Mouse (Mus musculus) ovary, postnatal 14 days (tissue): ENCODE data around the gene Slc35f4.

ENCODE experiments used
- DNase-seq: peaks from one replicate; pipeline ENCODE4 v3.0.0; 2022; ENCODE audit warnings: low spot score

Slc35f4 gene

DNA sequence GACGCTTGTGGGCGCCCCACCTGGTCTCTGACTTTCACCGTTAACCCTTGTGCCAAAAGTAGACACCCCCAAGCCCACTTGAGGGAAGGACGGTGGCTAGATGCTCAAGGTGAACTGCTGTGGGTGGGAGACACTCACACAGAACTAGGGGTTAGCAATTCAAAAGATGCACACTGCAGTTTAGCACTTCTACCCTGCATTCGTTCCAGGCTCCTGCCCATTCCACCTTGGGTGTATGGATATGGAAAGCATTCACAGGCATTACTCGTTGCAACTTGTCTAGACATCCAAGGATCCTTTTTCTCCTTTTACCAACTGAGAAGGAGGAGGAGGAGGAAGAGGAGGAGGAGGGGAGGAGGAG is at the start of gene Slc35f4:
Gene Slc35f4 (minus strand): TSS at position 116 of the 361 bp plus-strand sequence.
- DNase-seq = no peak

DNA sequence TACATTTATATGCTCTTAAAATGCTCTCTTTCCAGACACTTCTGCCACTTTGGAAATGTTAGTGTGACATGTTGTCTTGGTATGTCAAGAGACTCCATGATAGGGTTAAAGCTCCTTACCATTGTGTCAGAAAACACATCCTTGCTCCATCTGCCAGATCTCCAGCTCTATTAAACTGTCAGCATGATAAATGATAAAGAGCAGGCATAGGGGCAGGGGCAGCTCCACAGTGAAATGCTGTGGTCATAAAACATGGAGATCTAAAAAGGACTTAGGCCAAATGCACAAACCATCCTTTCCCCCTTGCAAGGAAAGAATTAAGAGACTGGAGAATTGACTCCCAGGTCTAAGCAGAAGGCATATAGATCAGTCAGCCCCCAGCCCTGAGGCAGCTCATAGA is 42.5 kb upstream of the Slc35f4 start:
- no peak for DNase-seq

DNA sequence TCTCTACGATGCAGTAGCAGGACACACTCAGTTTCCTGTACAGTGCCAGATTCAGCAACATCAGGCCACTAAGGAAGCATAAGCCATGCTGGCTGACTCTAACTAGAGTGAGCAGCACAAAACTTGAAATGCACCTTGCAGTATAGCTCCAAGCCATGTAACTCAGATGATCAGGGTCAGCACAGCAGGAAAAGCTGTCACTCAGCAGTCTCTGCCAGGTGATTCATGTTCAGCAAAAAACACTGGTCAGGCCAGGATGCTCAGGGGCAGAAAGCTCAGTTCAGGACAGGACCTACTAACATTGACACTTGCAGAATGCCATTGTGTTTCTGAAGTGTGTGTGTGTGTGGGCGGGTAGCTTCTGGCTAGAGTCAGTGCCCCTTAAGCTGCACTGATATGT is 34.9 kb upstream of the Slc35f4 start:
- DNase-seq = no peak

DNA sequence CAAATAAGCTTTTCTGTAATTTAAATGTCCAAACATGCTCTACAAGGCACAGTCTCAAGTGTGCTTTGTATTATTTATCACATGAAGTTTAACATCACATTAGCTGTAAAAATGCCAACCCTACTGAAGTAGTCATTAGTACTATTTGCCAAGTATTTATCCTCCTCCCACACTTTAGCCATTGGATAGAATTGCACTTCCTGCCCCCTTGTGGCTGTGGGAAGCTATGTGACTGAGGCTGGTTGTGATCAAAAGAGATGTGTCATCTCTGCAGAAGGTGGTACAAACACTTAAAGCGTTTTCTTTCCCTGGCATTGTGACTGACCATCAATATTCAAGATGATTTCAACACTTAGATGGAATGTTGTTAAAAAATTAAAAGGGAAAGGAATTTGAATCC is 14.3 kb upstream of the Slc35f4 start:
- peak; percentile 3 for DNase-seq

DNA sequence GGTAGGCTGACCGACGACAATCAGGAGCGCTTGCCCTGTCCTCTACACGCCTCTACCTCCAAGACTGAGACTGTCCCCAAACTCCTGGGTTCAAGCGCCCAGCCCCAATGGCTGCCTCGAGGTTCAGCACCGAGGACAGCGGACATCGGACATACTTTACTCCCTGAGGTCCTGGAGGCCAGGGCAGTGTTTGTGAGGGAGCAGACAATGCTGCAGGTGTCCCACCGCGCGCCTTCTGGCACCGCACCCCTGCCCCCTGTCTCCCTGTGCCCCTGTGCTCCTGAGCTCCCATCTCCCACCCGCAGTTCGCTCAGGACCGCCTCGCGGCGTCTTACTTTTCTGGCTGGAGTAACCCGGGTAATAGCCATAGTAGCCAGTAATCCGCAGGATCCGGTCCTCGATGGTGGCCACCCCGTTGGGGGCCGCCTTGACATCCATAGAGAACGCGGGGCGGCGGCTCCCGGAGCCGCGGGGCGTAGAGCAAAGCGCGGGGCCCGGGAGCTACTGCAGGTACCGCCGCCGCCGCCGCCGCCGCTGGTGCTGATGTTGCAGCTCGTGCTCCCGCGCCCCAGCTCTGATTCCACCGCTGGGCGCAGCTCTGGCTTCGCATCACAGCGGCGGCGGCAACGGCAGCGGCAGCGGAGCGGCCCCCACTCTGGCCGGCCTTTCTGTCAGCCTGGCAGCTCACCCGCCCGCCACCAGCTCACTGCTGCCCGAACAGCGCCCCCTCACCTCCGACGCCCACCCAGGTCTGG is 493 bp downstream of the Slc35f4 start:
- peak; percentile 55 for DNase-seq

DNA sequence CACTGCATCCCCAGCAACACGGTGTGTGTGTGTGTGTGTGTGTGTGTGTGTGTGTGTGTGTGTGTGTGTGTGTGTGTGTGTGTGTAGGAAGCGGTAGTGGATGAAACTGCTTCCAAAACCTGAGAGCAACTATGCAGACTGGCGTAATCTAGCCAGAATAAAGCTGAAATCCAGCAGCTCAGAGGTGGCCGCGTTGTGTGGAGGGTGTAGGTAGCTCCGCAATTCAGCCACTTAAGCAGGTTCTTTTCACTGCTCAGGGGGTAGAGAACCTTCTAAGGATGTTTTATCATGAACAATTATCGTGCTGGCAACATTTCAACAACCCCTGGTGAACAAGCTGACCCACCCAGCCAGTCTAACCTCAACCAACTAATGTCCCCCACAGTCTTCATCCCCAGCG is 1.2 kb downstream of the Slc35f4 start:
- no peak for DNase-seq

DNA sequence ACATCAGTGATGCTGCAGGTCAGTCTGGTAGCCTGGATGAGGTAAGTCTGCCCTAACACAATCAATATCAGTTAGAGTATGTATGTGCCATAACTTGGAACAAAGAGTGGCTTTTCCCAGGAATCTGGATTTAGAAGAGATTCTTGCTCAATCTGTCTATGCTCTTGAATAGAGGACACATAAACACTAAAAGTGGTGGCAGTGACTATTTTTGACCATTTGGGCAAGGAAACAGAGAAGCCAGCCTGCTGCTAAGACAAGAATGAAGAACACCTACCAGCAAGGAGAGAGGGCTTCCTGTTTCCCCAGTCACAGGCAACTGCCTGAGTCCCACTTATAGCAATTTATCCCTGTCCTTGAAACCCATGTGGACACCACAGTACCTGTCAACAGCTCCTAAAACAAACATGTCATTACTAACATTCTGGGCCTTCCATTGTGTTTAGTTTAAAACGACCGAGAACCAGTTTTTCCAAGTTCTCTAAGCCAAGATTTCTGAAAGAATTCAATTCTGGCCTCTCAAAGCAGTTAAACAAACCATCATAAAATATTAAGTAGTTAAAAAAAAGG is 10.7 kb downstream of the Slc35f4 start:
- no peak for DNase-seq

DNA sequence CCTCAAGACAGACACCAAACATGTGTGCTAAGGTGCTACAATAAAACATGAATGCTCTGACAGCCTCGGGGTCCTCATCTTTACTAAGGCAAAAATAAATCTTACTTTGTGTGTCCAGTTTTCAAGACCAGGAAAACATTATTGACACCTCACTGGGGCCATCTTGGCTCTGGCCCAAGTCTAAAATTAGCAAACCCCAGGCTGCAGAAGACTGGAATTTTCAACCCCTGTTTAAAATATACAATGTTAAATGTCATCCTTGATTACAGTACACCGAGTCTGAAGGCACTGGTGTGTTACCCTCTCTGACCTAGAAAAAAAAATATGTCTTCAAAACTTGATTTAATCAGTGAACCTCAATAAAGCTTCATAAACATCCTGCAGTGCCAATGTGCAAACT is 11.7 kb downstream of the Slc35f4 start:
- no peak for DNase-seq

DNA sequence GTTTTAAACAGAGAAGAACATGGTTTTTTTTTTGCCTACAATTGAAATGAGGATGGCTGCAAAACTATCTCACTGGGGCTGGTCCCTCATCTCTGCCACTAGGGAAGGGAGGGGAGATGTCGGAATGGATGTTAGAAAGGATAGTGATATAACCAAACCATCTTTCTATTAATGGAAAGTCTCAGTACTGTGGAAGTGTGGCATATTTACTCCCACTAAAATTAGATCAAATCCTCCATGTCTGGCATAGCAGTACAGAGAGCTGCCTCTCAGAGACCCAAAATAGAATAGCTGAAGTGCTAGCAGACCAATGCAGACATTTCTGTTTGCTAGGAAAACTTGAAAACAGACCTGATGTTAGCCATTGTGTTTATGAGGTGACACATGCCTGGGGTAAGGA is 30.7 kb downstream of the Slc35f4 start:
- no peak for DNase-seq

DNA sequence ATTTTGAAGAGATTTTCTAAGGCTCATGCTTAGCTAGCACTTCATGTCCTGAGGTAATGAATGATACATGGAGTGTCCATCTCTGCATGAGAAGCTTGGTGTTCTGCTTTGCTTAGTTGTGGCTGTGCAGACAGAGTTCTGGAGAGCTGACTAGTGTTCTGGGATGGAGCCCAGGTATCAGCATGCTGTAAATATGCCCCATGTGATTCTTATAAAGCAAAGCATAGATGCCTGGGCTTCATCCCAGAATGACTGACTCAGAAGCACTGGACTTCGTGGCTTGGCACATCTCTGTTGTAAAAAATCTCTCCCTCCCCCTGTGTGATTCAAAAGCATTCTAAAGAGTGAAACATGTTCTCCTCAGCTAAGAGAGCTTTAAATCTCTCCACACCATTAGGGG is 32.1 kb downstream of the Slc35f4 start:
- DNase-seq = no peak

DNA sequence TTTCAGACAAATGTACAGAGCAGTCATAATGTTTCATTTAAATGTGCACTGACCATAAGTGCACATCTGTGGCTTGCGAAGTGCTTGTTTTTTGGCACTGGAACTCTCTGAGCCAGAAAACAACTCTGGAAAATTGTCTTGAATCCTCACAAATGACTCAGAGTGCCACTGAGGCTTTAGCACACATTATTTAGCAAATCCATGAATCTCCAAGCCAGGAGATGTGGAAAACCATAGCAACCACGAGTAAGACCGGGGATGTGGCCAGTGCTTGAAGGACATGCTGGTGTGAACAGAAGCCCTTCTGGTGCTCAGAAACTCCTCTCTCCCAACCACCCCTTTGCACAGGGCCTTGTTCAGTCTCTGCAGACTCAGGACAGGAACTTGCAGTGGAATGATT is 33.3 kb downstream of the Slc35f4 start:
- DNase-seq = no peak

DNA sequence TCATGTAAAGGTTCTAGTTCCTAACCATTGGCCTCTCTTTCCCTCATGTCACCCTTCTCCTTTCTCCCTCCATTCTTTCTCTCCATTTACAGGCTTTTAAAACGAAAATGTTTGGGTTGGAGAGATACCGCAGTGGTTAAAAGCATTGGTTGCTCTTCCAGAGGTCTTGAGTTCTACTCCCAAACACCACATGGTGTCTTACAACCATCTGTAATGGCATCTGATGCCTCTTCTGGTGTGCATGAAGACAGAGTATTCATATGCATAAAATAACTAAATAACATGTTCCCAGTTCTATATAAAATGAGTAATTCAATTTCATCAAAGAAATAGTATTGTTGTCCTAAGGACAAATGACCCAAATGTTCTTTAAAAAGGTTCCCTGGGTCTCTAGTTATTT is 49.2 kb downstream of the Slc35f4 start:
- DNase-seq = no peak

DNA sequence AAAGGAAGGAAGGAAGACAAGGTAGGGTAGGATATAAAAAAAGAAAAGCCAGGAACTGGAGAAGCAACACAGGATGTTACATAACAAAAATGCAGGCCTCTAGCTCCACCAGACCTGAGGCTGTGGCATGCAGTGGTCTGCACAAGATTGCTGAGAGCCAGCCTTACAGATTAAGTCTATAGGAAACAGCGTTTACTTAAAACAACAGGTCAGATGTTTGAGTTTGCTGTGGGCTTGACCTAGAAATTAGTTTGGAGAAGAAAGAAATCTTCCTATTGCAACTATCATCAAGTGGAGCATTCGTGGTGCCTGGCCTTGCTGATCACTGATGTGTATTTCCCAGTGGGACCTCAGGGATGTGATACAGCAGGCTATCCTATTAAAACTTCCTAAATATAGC is 64.1 kb downstream of the Slc35f4 start:
- no peak for DNase-seq

DNA sequence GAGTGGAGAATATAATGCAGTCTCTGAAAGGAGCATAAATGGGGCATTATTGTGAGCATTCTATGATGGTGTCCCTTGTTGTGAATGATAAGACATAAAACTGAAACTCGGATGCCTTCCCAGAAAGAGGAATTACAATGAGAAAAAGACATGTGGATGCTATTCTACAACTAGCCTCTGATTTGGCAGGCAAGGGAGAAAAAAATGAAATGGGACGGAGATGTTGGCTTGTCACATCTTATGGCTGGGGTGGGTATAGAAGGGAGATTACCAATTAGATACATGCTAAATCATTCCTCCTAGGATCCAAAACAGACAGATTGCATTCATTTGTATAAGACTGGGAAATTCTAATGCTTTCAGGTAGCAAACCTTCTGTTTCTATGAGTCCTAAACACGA is 65.0 kb downstream of the Slc35f4 start:
- DNase-seq = no peak

DNA sequence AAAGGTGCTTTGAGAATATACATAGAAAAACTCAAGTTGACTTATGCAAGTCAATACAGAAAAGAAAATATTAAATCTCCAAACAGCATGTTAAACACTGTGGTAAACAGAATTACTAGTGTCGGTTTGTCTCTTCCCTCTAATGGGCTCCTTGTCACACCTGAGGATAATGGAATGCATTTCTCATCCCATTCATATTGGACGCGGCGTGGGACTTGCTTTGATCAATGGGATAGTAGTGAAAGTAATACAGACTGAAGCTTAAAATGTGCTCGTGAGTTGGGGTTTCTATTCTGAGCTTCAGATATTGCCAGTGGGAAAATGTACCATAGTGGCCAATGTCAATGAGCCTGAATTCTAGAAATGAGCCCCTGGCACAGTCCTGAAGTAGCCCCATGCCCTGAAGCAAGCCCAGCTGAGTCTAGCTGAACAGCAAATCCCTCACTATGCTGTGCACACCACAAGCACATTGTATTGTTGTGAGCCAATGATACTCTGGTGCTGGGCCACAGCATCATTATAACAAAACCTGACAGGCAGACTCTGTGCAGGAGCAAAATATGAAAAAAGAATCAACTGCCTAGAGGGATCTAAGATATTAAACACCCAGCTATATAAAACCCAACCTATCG is 71.4 kb downstream of the Slc35f4 start:
- no peak for DNase-seq

DNA sequence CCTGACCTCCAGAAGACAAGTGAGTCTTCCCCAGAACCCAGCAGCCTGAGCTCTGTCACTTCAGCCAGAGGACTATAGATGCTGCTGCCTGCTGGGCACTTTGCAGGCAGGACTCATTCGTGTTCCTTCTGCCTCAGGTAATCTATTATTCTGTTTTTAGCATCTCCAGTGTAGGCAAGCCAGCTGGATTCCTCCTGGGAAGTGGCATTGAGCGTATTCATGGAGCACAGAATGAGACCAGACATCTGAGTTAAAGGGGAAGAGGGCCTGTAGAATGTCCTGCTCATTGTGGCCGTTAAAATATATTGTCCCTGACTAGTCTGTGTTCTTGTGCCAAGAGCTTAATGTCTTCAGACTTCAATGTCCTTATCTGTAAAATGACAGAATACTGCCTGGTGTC is 72.1 kb downstream of the Slc35f4 start:
- DNase-seq = no peak

DNA sequence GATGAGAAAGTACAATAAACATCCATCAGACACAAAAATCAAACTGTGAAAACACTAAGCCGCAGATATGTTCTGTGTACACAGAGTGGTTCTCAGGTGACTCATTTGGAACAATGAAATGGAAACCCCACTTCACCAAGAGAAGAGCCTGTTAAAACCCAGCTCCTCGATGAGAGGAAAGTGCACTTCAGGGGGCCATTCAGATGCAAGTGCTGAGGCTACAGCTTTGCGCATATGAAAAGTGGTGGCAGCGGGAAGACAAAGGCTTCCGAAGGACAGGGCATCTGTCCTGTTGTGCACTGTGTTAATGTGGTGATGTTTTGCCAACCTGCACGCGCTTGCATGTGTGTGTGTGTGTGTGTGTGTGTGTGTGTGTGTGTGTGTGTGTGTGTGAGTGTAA is 78.2 kb downstream of the Slc35f4 start:
- no peak for DNase-seq

DNA sequence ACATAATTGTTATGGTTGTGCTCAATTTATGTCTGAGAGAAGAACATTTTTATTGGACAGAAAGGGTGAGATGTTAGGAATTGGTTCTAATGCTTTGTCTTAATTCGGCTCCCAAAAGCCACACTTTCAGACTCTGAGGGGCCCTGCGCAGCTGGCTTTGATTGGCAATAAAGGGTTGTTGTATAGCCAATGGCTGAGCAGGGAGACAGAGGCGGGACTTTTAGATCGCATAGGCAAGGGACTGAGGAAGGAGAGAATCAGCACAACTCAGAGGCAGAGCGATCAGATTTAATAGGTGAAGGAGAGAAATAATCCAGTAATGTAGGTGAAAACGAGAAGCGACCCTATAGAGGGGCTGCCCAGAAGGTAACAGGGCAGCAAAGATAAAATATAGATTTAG is 79.4 kb downstream of the Slc35f4 start:
- DNase-seq = no peak

DNA sequence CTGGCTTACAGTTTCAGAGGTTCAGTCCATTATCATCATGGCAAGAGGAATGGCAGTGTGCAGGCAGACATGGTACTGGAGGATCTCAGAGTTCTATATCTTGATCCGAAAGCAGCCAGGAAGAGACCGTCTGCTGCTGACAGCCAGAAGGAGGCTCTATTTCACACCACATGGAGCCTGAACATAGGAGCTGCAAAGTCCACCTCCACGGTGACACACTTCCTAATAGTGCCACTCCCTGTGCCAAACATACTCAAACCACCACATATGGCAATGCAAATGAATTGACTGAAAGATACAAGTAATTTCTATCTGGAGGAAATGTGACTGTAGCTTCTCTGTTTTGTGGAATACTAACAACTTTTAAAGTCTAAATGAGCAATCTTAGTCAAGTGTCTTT is 89.0 kb downstream of the Slc35f4 start:
- DNase-seq = no peak

DNA sequence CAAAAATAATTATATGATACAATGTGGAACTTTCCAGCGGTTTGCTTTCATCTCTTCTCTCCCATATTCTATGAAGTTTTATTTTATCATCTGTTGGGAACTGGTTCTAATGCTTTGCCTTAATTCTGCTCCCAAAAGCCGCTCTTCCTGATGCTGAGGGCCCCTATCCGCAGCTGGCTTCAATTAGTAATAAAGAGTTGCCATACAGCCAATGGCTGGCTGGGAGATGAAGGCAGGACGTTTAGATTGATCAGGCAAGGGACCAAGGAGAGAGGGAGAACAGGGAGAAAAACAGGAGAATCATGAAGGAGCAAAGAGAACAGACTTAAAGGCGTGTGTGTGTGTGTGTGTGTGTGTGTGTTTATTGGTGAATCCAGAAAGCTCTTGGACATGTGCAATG is 94.0 kb downstream of the Slc35f4 start:
- no peak for DNase-seq

DNA sequence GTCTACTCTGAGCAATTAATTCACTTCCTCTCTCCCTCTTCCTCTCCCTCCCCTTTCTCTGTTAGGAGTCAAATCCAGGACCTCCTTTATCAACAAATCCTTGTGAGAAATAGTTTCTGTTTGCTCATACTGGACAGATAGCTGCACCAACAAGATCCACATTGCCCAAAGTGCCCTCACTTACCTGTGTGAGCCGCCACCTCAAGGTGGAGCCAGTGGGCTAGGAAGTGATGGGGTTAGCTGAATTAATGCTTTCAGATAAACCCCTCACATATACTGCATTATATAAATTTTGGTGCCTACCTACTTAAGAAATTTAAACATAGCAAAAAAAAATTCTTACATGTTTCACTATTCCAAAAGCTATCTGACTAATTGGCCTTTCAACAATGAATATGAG is 133.4 kb downstream of the Slc35f4 start:
- DNase-seq = no peak

DNA sequence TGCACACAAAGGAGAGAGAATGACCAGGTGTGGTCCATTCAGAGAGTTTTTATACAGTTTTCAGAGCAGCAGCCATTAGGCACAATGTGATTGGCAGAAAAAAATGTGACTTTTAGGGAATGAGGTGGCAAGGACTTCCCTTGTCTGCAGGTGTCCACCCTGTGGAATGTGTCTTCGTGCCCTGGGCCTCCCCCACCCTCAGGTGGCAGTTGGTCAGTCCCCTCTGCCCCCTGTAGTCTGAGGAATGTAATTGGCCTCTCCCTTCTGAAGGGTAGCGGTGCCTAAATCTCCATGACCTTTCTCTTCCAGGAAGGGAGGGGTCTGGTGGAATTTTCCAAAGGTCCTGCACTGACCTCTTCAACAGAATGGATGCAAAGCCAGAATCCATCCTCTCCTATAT is 163.7 kb downstream of the Slc35f4 start:
- DNase-seq = no peak

DNA sequence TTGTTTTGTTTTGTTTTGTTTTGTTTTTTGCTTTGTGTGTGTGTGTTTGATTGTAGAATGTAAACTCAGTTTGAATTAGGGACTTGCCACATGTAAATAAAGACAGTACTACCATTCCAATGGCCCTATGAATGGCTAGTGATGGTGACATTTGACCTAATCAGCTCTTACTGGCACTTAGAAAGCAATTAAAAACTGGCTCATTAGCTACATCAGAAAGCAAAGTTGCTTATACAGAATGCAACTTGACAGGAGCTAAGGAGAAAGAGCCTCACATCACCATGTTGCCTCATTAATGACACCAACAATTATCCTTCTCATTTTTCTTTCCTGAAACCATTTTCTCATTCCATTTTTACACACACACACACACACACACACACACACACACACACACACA is 170.3 kb downstream of the Slc35f4 start:
- DNase-seq = no peak

DNA sequence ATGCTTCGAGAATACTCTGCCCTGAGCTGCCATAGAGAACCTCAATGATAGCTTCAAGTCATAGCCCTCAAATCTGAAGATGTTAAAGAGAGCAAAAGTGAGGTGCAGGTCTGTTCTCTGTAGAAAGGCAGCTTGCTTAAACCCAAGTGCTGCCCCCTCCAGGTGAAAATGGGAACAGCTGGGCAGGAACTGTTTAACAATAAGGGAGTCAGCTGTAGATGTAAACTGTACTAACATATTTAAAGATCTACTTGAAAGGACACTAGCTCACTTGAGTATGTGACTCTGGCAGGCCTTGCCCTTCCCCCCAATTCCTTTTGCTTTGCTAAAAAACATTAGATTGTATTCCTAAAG is 177.0 kb downstream of the Slc35f4 start:
- DNase-seq = peak; percentile 52
